Mouse (Mus musculus) forebrain, embryonic 15.5 days (tissue): ENCODE measurements around the gene Fam78b. TPM values are rescaled to one million over a fixed set of nuclear protein-coding genes. Genes with fewer than 3 reads are reported as not detected.

Source experiments
- ATAC-seq: fragments of 200-750 bp; cut with Nextera tagmentation; replicated peaks from 2 replicates; pipeline ENCODE4 v1.8.0; 2017; ENCODE audit warnings: mild to moderate bottlenecking, moderate TSS enrichment, moderate library complexity
- H3K27ac ChIP-seq: fragments of 300-500 bp; sonication (generic); replicated peaks from 2 replicates; pipeline ENCODE4 v1.5.1; 2015; ENCODE audit warnings: mild to moderate bottlenecking, inconsistent platforms
- H3K27me3 ChIP-seq: fragments of 300-500 bp; sonication (generic); 2 replicates; pipeline ENCODE4 v1.6.1; 2015; ENCODE audit warnings: inconsistent platforms
- H3K36me3 ChIP-seq: fragments of 300-500 bp; sonication (generic); 2 replicates; pipeline ENCODE4 v1.6.1; 2015; ENCODE audit warnings: mild to moderate bottlenecking, inconsistent platforms
- H3K4me1 ChIP-seq: fragments of 300-500 bp; sonication (generic); 2 replicates; pipeline ENCODE4 v1.6.1; 2015; ENCODE audit warnings: inconsistent platforms
- H3K4me2 ChIP-seq: fragments of 300-500 bp; sonication (generic); replicated peaks from 2 replicates; pipeline ENCODE4 v1.6.1; 2015; ENCODE audit warnings: mild to moderate bottlenecking, inconsistent platforms
- H3K4me3 ChIP-seq: fragments of 300-500 bp; sonication (generic); 2 replicates; pipeline ENCODE4 v1.5.1; 2015; ENCODE audit warnings: mild to moderate bottlenecking, inconsistent platforms
- H3K9ac ChIP-seq: fragments of 300-500 bp; sonication (generic); replicated peaks from 2 replicates; pipeline ENCODE4 v1.6.1; 2015; ENCODE audit warnings: mild to moderate bottlenecking, inconsistent platforms
- H3K9me3 ChIP-seq: fragments of 300-500 bp; sonication (generic); 2 replicates; pipeline ENCODE4 v1.6.1; 2016; ENCODE audit warnings: inconsistent platforms
- WGBS: fragments of 180-500 bp; shearing (Covaris S2); methylation state at CpG from one replicate; pipeline ENCODE4 v1.1.7; 2015; ENCODE audit warnings: mixed read lengths; 5-methylcytosine and 5-hydroxymethylcytosine counted together
- polyA plus RNA-seq: library from polyadenylated mRNA; unstranded; fragments of >200 nt; fragmentation: Nextera tagmentation; extraction: Ambion mirVana; gene quantifications from 2 replicates; pipeline ENCODE4 v1.2.1, GENCODE M21; 2015

The Fam78b gene
- polyA plus RNA-seq, 1 experiment from 2014 or later, result 7.6 TPM

GRCm38 (mm10) chr1:167104956-167105626 lies 103.9 kb downstream of the Fam78b start:
- Histone ChIP-seq H3K4me1 (peaks cover 15% of the 10 kb centered on the region), H3K9me3 (no peaks in the 10 kb centered on the region), H3K4me3 (no peak overlapping the region), H3K36me3 (no peaks in the 10 kb centered on the region), H3K27me3 (no peaks in the 10 kb centered on the region), H3K9ac (no peak overlapping the region), H3K4me2 (no peak overlapping the region), H3K27ac (0 out of 2 replicates have a peak overlapping the region, but pooled peaks have one; percentile 19)
- ATAC-seq, result peak; percentile 35; the same call in 1 of the 2 replicates
- 32% methylated on average over 5 of the region's 5 CpGs for WGBS

GRCm38 (mm10) chr1:167105916-167106315 lies 104.7 kb downstream of the Fam78b start:
- H3K9ac ChIP-seq, result no peak overlapping the region
- peaks cover 15% of the 10 kb centered on the region for H3K4me1 ChIP-seq
- H3K4me3 ChIP-seq, result no peak overlapping the region
- H3K4me2 ChIP-seq, result no peak overlapping the region
- no peaks in the 10 kb centered on the region for H3K27me3 ChIP-seq
- 78% methylated on average over 4 of the region's 4 CpGs for WGBS
- no peaks in the 10 kb centered on the region for H3K36me3 ChIP-seq
- no peaks in the 10 kb centered on the region for H3K9me3 ChIP-seq
- no peak overlapping the region for H3K27ac ChIP-seq
- ATAC-seq, result no peak

GRCm38 (mm10) chr1:167108973-167109509 lies 107.8 kb downstream of the Fam78b start:
- Histone ChIP-seq H3K4me1 (peaks cover 15% of the 10 kb centered on the region), H3K27me3 (no peaks in the 10 kb centered on the region), H3K9me3 (no peaks in the 10 kb centered on the region), H3K27ac (peak overlapping the region; percentile 48; the same call in 1 of the 2 replicates), H3K9ac (no peak overlapping the region), H3K36me3 (no peaks in the 10 kb centered on the region), H3K4me2 (no peak overlapping the region), H3K4me3 (no peak overlapping the region)
- 64% methylated on average over 8 of the region's 8 CpGs for WGBS
- ATAC-seq, result peak; percentile 34; the same call in 1 of the 2 replicates

GRCm38 (mm10) chr1:167114363-167115050 lies 113.3 kb downstream of the Fam78b start:
- H3K4me3 ChIP-seq, result no peak overlapping the region
- ATAC-seq, result peak; percentile 62

GRCm38 (mm10) chr1:167115121-167115520 lies 113.9 kb downstream of the Fam78b start:
- H3K36me3 ChIP-seq, result no peaks in the 10 kb centered on the region
- H3K4me1 ChIP-seq, result peaks cover 43% of the 10 kb centered on the region
- no peak overlapping the region for H3K9ac ChIP-seq
- H3K27ac ChIP-seq, result peak overlapping the region; percentile 69
- no peaks in the 10 kb centered on the region for H3K9me3 ChIP-seq
- WGBS, result 19% methylated on average over 4 of the region's 4 CpGs
- 0 out of 2 replicates have a peak, but pooled peaks have one; percentile 18 for ATAC-seq
- H3K4me2 ChIP-seq, result no peak overlapping the region
- H3K27me3 ChIP-seq, result no peaks in the 10 kb centered on the region
- no peak overlapping the region for H3K4me3 ChIP-seq

More at GRCm38 (mm10) chr1:167114363-167115050, 113.3 kb downstream of the Fam78b start:
- Histone ChIP-seq H3K4me2 (no peak overlapping the region), H3K9me3 (no peaks in the 10 kb centered on the region), H3K4me1 (peaks cover 40% of the 10 kb centered on the region), H3K9ac (no peak overlapping the region), H3K27ac (peak overlapping the region; percentile 69; the same call in 1 of the 2 replicates), H3K27me3 (no peaks in the 10 kb centered on the region), H3K36me3 (no peaks in the 10 kb centered on the region)
- WGBS, result 30% methylated on average over 4 of the region's 4 CpGs

GRCm38 (mm10) chr1:167116733-167117132 lies 115.5 kb downstream of the Fam78b start:
- no peaks in the 10 kb centered on the region for H3K36me3 ChIP-seq
- no peak overlapping the region for H3K4me3 ChIP-seq
- no peaks in the 10 kb centered on the region for H3K27me3 ChIP-seq
- H3K4me1 ChIP-seq, result peaks cover 43% of the 10 kb centered on the region
- H3K27ac ChIP-seq, result peak overlapping the region; percentile 79
- ATAC-seq, result peak; percentile 59
- H3K9me3 ChIP-seq, result no peaks in the 10 kb centered on the region
- 30% methylated on average over 3 of the region's 3 CpGs for WGBS
- no peak overlapping the region for H3K9ac ChIP-seq
- H3K4me2 ChIP-seq, result no peak overlapping the region

- Histone ChIP-seq H3K9me3 (no peaks in the 10 kb centered on the region), H3K4me3 (no peak overlapping the region), H3K27me3 (no peaks in the 10 kb centered on the region), H3K27ac (peak overlapping the region; percentile 70), H3K9ac (0 out of 2 replicates have a peak overlapping the region, but pooled peaks have one; percentile 4), H3K4me1 (peaks cover 43% of the 10 kb centered on the region), H3K4me2 (peak overlapping the region; percentile 15; the same call in 1 of the 2 replicates), H3K36me3 (no peaks in the 10 kb centered on the region)
- no peak for ATAC-seq
- 71% methylated on average over 7 of the region's 7 CpGs for WGBS
Observed at GRCm38 (mm10) chr1:167118971-167119370, 117.8 kb downstream of the Fam78b start.

- H3K36me3 ChIP-seq, result no peaks in the 10 kb centered on the region
- H3K27me3 ChIP-seq, result no peaks in the 10 kb centered on the region
- ATAC-seq, result peak; percentile 50
- peak overlapping the region; percentile 15; the same call in 1 of the 2 replicates for H3K4me2 ChIP-seq
- H3K4me3 ChIP-seq, result no peak overlapping the region
- H3K27ac ChIP-seq, result peak overlapping the region; percentile 70
- no peaks in the 10 kb centered on the region for H3K9me3 ChIP-seq
- H3K4me1 ChIP-seq, result peaks cover 40% of the 10 kb centered on the region
- WGBS, result 22% methylated on average over 8 of the region's 8 CpGs
- H3K9ac ChIP-seq, result 0 out of 2 replicates have a peak overlapping the region, but pooled peaks have one; percentile 4
Observed at GRCm38 (mm10) chr1:167119439-167119838, 118.2 kb downstream of the Fam78b start.

GRCm38 (mm10) chr1:167122436-167122835 lies 121.2 kb downstream of the Fam78b start:
- H3K9ac ChIP-seq, result no peak overlapping the region
- no peaks in the 10 kb centered on the region for H3K36me3 ChIP-seq
- no peak for ATAC-seq
- H3K27me3 ChIP-seq, result no peaks in the 10 kb centered on the region
- H3K4me2 ChIP-seq, result no peak overlapping the region
- H3K9me3 ChIP-seq, result no peaks in the 10 kb centered on the region
- 86% methylated on average over 2 of the region's 2 CpGs for WGBS
- no peak overlapping the region for H3K27ac ChIP-seq
- H3K4me1 ChIP-seq, result peaks cover 14% of the 10 kb centered on the region
- H3K4me3 ChIP-seq, result no peak overlapping the region

- no peak for ATAC-seq
- H3K4me2 ChIP-seq, result no peak overlapping the region
- no peak overlapping the region for H3K9ac ChIP-seq
- H3K4me1 ChIP-seq, result peaks cover 13% of the 10 kb centered on the region
- no peaks in the 10 kb centered on the region for H3K36me3 ChIP-seq
- no peaks in the 10 kb centered on the region for H3K9me3 ChIP-seq
- H3K4me3 ChIP-seq, result no peak overlapping the region
- H3K27ac ChIP-seq, result no peak overlapping the region
- no peaks in the 10 kb centered on the region for H3K27me3 ChIP-seq
Observed at GRCm38 (mm10) chr1:167123551-167123950, 122.3 kb downstream of the Fam78b start.

GRCm38 (mm10) chr1:167125870-167126269 lies 124.7 kb downstream of the Fam78b start:
- Histone ChIP-seq H3K9ac (no peak overlapping the region), H3K4me3 (no peak overlapping the region), H3K4me1 (no peaks in the 10 kb centered on the region), H3K27me3 (no peaks in the 10 kb centered on the region), H3K36me3 (no peaks in the 10 kb centered on the region), H3K9me3 (no peaks in the 10 kb centered on the region), H3K4me2 (no peak overlapping the region), H3K27ac (no peak overlapping the region)
- WGBS, result 88% methylated on average over 3 of the region's 3 CpGs
- no peak for ATAC-seq

- ATAC-seq, result no peak
- WGBS, result 79% methylated on average over 4 of the region's 4 CpGs
- H3K4me3 ChIP-seq, result no peak overlapping the region
- no peaks in the 10 kb centered on the region for H3K36me3 ChIP-seq
- no peaks in the 10 kb centered on the region for H3K27me3 ChIP-seq
- H3K9ac ChIP-seq, result no peak overlapping the region
- H3K27ac ChIP-seq, result no peak overlapping the region
- no peak overlapping the region for H3K4me2 ChIP-seq
- no peaks in the 10 kb centered on the region for H3K4me1 ChIP-seq
- no peaks in the 10 kb centered on the region for H3K9me3 ChIP-seq
Observed at GRCm38 (mm10) chr1:167126292-167126691, 125.1 kb downstream of the Fam78b start.
